Mouse (Mus musculus): ENCODE results near the gene Ppm1h. TPM values are rescaled to one million over a fixed set of nuclear protein-coding genes. Genes with fewer than 3 reads are reported as not detected.

Ppm1h gene
- total and polyA plus RNA-seq, 3 experiments: 6.9 to 14.9 TPM; not detected in 1

GRCm38 (mm10) chr10:122881456-122881855 is 202.9 kb downstream of the Ppm1h start:
- H3K36me3 ChIP-seq (ENCODE audit: control insufficient read depth in 1 of 2, insufficient read depth in 2 of 2, low read length in 2 of 2): peaks cover 0 to 4% of the 10 kb centered on the region in 2 experiments; a peak in 2 of 4 replicates
- DNase-seq (ENCODE audit: low read depth, low spot score): no peak
- H3K9me3 ChIP-seq (replicated peaks; ENCODE audit: insufficient read depth, low read length): no peaks in the 10 kb centered on the region
- no peaks in the 10 kb centered on the region for H3K79me2 ChIP-seq (ENCODE audit: control insufficient read depth, insufficient read depth, low read length, poor library complexity)
- peaks cover 0 to 10% of the 10 kb centered on the region in 2 experiments; a peak in 2 of 4 replicates for H3K4me1 ChIP-seq (ENCODE audit: control insufficient read depth in 1 of 2, insufficient read depth in 2 of 2, low read length in 2 of 2)
- no peaks in the 10 kb centered on the region for H3K27me3 ChIP-seq (ENCODE audit: control insufficient read depth in 1 of 2, insufficient read depth in 2 of 2, low read length in 2 of 2)
- no peak overlapping the region for H3K9ac ChIP-seq (ENCODE audit: control insufficient read depth, low read depth, low read length, poor library complexity, severe bottlenecking)
- H3K4me3 ChIP-seq (ENCODE audit: control insufficient read depth in 1 of 2, insufficient read depth in 1 of 2, low read depth in 2 of 2, low read length in 2 of 2): no peak overlapping the region
- TF ChIP-seq RAD21 (IDR thresholded peaks at IDR 0.05; ENCODE audit: low read depth, low read length) (no peak), NELFE (IDR thresholded peaks at IDR 0.05; ENCODE audit: low read depth, low read length) (no peak), KAT2A (conservative IDR thresholded peaks at IDR 0.05; ENCODE audit: low read depth, low read length) (no peak), USF1 (IDR thresholded peaks at IDR 0.05; ENCODE audit: low read depth, low read length) (no peak), MAX (IDR thresholded peaks at IDR 0.05; ENCODE audit: low read length) (no peak), MAFK (IDR thresholded peaks at IDR 0.05; ENCODE audit: borderline replicate concordance, low read depth, low read length) (no peak), JUND (IDR thresholded peaks at IDR 0.05; ENCODE audit: low read depth, low read length) (no peak), CHD1 (IDR thresholded peaks at IDR 0.05; ENCODE audit: low read depth, low read length) (no peak), POLR2A (IDR thresholded peaks at IDR 0.05; ENCODE audit: control insufficient read depth in 1 of 2, insufficient read depth in 1 of 2, low read depth in 1 of 2, low read length in 2 of 2, poor library complexity in 1 of 2) (no peak), MAZ (IDR thresholded peaks at IDR 0.05; ENCODE audit: low read depth, low read length) (no peak), SIN3A (IDR thresholded peaks at IDR 0.05; ENCODE audit: low read length) (no peak), TCF12 (IDR thresholded peaks at IDR 0.05; ENCODE audit: low read depth, low read length) (no peak), MEF2A (IDR thresholded peaks at IDR 0.05; ENCODE audit: extremely low read depth, insufficient replicate concordance, low read depth, low read length, poor library complexity, severe bottlenecking) (no peak), MYB (IDR thresholded peaks at IDR 0.05; ENCODE audit: low read depth, low read length) (no peak), ZMIZ1 (IDR thresholded peaks at IDR 0.05; ENCODE audit: low read depth, low read length) (no peak), CTCF (IDR thresholded peaks at IDR 0.05 in 2 of 3, conservative IDR thresholded peaks at IDR 0.05 in 1 of 3; ENCODE audit: control insufficient read depth in 1 of 3, insufficient read depth in 1 of 3, low read depth in 2 of 3, low read length in 3 of 3, poor library complexity in 1 of 3, severe bottlenecking in 1 of 3) (no peak)
- H3K27ac ChIP-seq (ENCODE audit: control insufficient read depth, low read depth, low read length): no peak overlapping the region

- H3K9me3 ChIP-seq (replicated peaks; ENCODE audit: insufficient read depth, low read length): no peaks in the 10 kb centered on the region
- TF ChIP-seq E2F4 (IDR thresholded peaks at IDR 0.05; ENCODE audit: borderline replicate concordance, low read depth, low read length) (no peak), EP300 (IDR thresholded peaks at IDR 0.05; ENCODE audit: low read depth in 1 of 2, low read length in 2 of 2) (no peak), CTCF (IDR thresholded peaks at IDR 0.05 in 2 of 3, conservative IDR thresholded peaks at IDR 0.05 in 1 of 3; ENCODE audit: control insufficient read depth in 1 of 3, insufficient read depth in 1 of 3, low read depth in 2 of 3, low read length in 3 of 3, poor library complexity in 1 of 3, severe bottlenecking in 1 of 3) (no peak), MEF2A (IDR thresholded peaks at IDR 0.05; ENCODE audit: extremely low read depth, insufficient replicate concordance, low read depth, low read length, poor library complexity, severe bottlenecking) (no peak)
- H3K4me3 ChIP-seq (ENCODE audit: control insufficient read depth in 1 of 2, insufficient read depth in 1 of 2, low read depth in 2 of 2, low read length in 2 of 2): no peak overlapping the region
- H3K79me2 ChIP-seq (ENCODE audit: control insufficient read depth, insufficient read depth, low read length, poor library complexity): no peaks in the 10 kb centered on the region
- no peak overlapping the region for H3K9ac ChIP-seq (ENCODE audit: control insufficient read depth, low read depth, low read length, poor library complexity, severe bottlenecking)
- H3K36me3 ChIP-seq (ENCODE audit: control insufficient read depth in 1 of 2, insufficient read depth in 2 of 2, low read length in 2 of 2): peaks cover 0 to 4% of the 10 kb centered on the region in 2 experiments; a peak in 2 of 4 replicates
- no peak for DNase-seq (ENCODE audit: low read depth, low spot score)
- H3K27ac ChIP-seq (ENCODE audit: control insufficient read depth, low read depth, low read length): no peak overlapping the region
- H3K27me3 ChIP-seq (ENCODE audit: control insufficient read depth in 1 of 2, insufficient read depth in 2 of 2, low read length in 2 of 2): no peaks in the 10 kb centered on the region
- peaks cover 0 to 12% of the 10 kb centered on the region in 2 experiments; a peak in 2 of 4 replicates for H3K4me1 ChIP-seq (ENCODE audit: control insufficient read depth in 1 of 2, insufficient read depth in 2 of 2, low read length in 2 of 2)
These were observed 204.1 kb downstream of the Ppm1h start for GRCm38 (mm10) chr10:122882614-122883013.
